Mouse (Mus musculus) ES-E14 (cell line): Measurements from ENCODE around the gene Gm13420. TPM values are rescaled to one million over a fixed set of nuclear protein-coding genes. Genes with fewer than 3 reads are reported as not detected.
A peak's percentile ranks its signal among the peaks of the same experiment; 100 is the strongest.
"Not testable (repeated sequence)": the region's sequence is repeated elsewhere in the genome, so short reads cannot be mapped to it uniquely, and the experiment has no call there.

Source experiments
- DNase-seq: peaks from one replicate; pipeline ENCODE4 v3.0.0-alpha.2; 2013; ENCODE audit warnings: low read depth, low spot score
- H3K27ac ChIP-seq: 2 replicates; pipeline ENCODE4 v1.5.1; 2012; ENCODE audit warnings: low read depth, mild to moderate bottlenecking, low read length, moderate library complexity, mixed read lengths; ENCODE audit not compliant: poor library complexity, insufficient read depth, severe bottlenecking
- H3K36me3 ChIP-seq: 2 replicates; pipeline ENCODE4 v1.6.1; 2012; ENCODE audit warnings: mild to moderate bottlenecking, low read length, moderate library complexity, mixed read lengths; ENCODE audit not compliant: control insufficient read depth, poor library complexity, insufficient read depth, severe bottlenecking
- H3K4me1 ChIP-seq, 2 experiments: fragments of 150-350 bp in 1 of 2; sonication (generic) in 1 of 2; 2 replicates each; pipeline ENCODE4 v1.6.1; 2012; ENCODE audit warnings: low read length in 2 of 2, mild to moderate bottlenecking in 1 of 2, mixed read lengths in 1 of 2; ENCODE audit not compliant: control insufficient read depth in 2 of 2, insufficient read depth in 2 of 2, poor library complexity in 1 of 2
- H3K4me3 ChIP-seq, 2 experiments: fragments of 150-350 bp in 1 of 2; sonication (generic) in 1 of 2; 2 replicates each; pipeline ENCODE4 v1.5.1; 2012; ENCODE audit warnings: low read length in 2 of 2, low read depth in 1 of 2, mild to moderate bottlenecking in 1 of 2, mixed read lengths in 1 of 2; ENCODE audit not compliant: insufficient read depth in 1 of 2, poor library complexity in 1 of 2, severe bottlenecking in 1 of 2
- H3K9ac ChIP-seq: 2 replicates; pipeline ENCODE4 v1.6.1; 2012; ENCODE audit warnings: low read depth, mild to moderate bottlenecking, low read length, mixed read lengths; ENCODE audit not compliant: poor library complexity, insufficient read depth, severe bottlenecking
- H3K9me3 ChIP-seq: fragments of 150-350 bp; sonication (generic); 2 replicates; pipeline ENCODE4 v1.6.1; 2012; ENCODE audit warnings: low read depth, mild to moderate bottlenecking, low read length; ENCODE audit not compliant: control insufficient read depth, insufficient read depth
- CHD2 ChIP-seq: IDR thresholded peaks from 2 replicates; pipeline ENCODE4 v1.6.1; 2014; ENCODE audit warnings: mild to moderate bottlenecking, low read depth, low read length, inconsistent platforms
- HCFC1 ChIP-seq: IDR thresholded peaks from 2 replicates; pipeline ENCODE4 v1.6.1; 2012; ENCODE audit warnings: low read length, inconsistent platforms, borderline replicate concordance; ENCODE audit not compliant: insufficient read depth
- MAFK ChIP-seq: IDR thresholded peaks from 2 replicates; pipeline ENCODE4 v1.6.1; 2014; ENCODE audit warnings: mild to moderate bottlenecking, low read depth, low read length, inconsistent platforms; ENCODE audit not compliant: insufficient read depth
- ZC3H11A ChIP-seq: IDR thresholded peaks from 2 replicates; pipeline ENCODE4 v1.6.1; 2012; ENCODE audit warnings: low read depth, mild to moderate bottlenecking, inconsistent platforms, low read length, borderline replicate concordance
- ZNF384 ChIP-seq: IDR thresholded peaks from 2 replicates; pipeline ENCODE4 v1.6.1; 2012; ENCODE audit warnings: low read depth, low read length, inconsistent platforms
- in situ Hi-C, 2 experiments: fragments of 600-800 bp; cut with MboI; formaldehyde crosslinking; loops; one replicate each; pipeline ENCODE4 v1.15.1; 2025; ENCODE audit warnings: low sequenced_read_pairs in 2 of 2, inconsistent platforms in 1 of 2; ENCODE audit not compliant: unreplicated experiment in 2 of 2
- total RNA-seq: library from RNA; depleted of rRNA; stranded (reverse); fragments of 300-350 nt; gene quantifications from 2 replicates; pipeline ENCODE4 v1.2.3, GENCODE M21; 2012

Gene Gm13420
- total RNA-seq, 1 experiment = 0.27 TPM

GRCm38 (mm10) chr2:29784290-29784689 lies 32.8 kb upstream of the Gm13420 start:
- Histone ChIP-seq H3K4me1 (peaks cover 0 to 4% of the 10 kb centered on the region in 2 experiments; a peak in 1 of 4 replicates), H3K27ac (no peak overlapping the region), H3K4me3 (no peak overlapping the region), H3K9ac (no peak overlapping the region), H3K36me3 (peaks cover 51% of the 10 kb centered on the region), H3K9me3 (no peaks in the 10 kb centered on the region)
- in situ Hi-C loops = no loop called here
- DNase-seq = no peak
- TF ChIP-seq HCFC1 (no peak), ZC3H11A (no peak), ZNF384 (no peak), CHD2 (no peak), MAFK (no peak)

GRCm38 (mm10) chr2:29781256-29781655 lies 29.8 kb upstream of the Gm13420 start:
- H3K4me1 ChIP-seq, H3K4me3 ChIP-seq, H3K9ac ChIP-seq, H3K9me3 ChIP-seq, in situ Hi-C loops, DNase-seq, H3K27ac ChIP-seq: not testable (repeated sequence)
- TF ChIP-seq ZNF384 = peak; percentile 66
- H3K36me3 ChIP-seq = peaks cover 74% of the 10 kb centered on the region

- TF ChIP-seq ZC3H11A = no peak
- no peak for TF ChIP-seq MAFK
- TF ChIP-seq HCFC1 = no peak
- no peak for TF ChIP-seq ZNF384
- no peak for TF ChIP-seq CHD2
- H3K4me3 ChIP-seq = no peak overlapping the region
- no peak overlapping the region for H3K27ac ChIP-seq
- H3K9ac ChIP-seq = no peak overlapping the region
- in situ Hi-C loops = no loop called here
- no peak for DNase-seq
- H3K4me1 ChIP-seq = peaks cover 0 to 8% of the 10 kb centered on the region in 2 experiments; a peak in 1 of 4 replicates
- no peaks in the 10 kb centered on the region for H3K9me3 ChIP-seq
- H3K36me3 ChIP-seq = peaks cover 17% of the 10 kb centered on the region
These were observed 21.8 kb upstream of the Gm13420 start for GRCm38 (mm10) chr2:29773323-29773722.

DNA sequence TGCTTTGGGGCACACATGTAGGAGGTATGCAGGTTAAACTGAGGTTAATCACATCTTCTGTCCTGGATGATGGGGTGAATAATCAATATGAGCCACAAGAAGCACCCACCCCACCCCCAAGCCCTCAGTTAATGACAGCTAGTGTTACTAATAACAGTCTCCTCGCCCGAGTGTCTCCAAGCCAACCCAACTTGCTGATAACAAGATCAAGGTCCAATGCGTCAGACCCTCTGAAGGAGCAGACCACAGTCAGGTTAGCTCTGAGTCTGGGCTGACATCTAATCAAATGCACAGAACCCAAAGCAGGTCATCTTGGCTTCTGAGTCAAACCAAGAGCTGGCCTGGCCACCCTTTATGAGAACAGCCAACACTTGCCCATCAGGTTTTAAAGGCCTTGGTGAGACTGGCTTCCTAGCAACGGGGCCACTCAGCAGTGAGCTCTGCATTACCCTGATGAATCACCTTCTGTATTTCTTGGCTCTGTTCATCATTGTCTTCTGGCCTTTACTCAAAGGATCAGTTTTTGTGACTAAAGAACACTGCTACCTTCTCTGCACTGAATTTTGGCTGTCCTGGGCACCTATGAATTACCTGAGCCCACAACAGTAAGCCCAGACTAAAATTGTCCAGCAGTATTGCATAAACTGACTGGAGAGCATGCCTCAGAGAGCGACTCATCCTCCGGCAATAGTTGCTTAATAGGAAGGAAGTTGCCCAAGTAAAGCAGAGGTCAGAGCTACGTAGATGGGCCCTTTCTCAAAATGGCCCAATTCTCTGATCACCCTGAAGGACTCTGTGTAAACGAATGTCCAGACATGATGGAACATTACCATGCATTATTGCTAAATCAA lies 20.4 kb upstream of the Gm13420 start:
- no peaks in the 10 kb centered on the region for H3K9me3 ChIP-seq

More for the DNA sequence above, 20.4 kb upstream of the Gm13420 start:
- Histone ChIP-seq H3K9ac (no peak overlapping the region), H3K4me1 (peaks cover 0 to 12% of the 10 kb centered on the region in 2 experiments; a peak in 1 of 4 replicates), H3K36me3 (peaks cover 4% of the 10 kb centered on the region; the same call in 1 of the 2 replicates), H3K4me3 (no peak overlapping the region), H3K27ac (no peak overlapping the region)
- TF ChIP-seq CHD2 (no peak), ZC3H11A (no peak), MAFK (no peak), ZNF384 (no peak), HCFC1 (no peak)
- in situ Hi-C loops = no loop called here
- DNase-seq = no peak
